Mouse (Mus musculus) kidney, embryonic 14.5 days (tissue): Measurements from ENCODE around the gene Cdc25b. TPM values are rescaled to one million over a fixed set of nuclear protein-coding genes. Genes with fewer than 3 reads are reported as not detected.

Experiments
- ATAC-seq: fragments of 200-750 bp; cut with Nextera tagmentation; 2 replicates; pipeline ENCODE4 v1.8.0; 2017; ENCODE audit warnings: moderate number of reproducible peaks, mild to moderate bottlenecking, moderate TSS enrichment, moderate library complexity; ENCODE audit not compliant: low FRiP score, low TSS enrichment
- H3K27ac ChIP-seq: fragments of 300-500 bp; sonication (generic); 2 replicates; pipeline ENCODE4 v1.5.1; 2014; ENCODE audit warnings: low read depth, mild to moderate bottlenecking, low read length, moderate library complexity, mixed read lengths
- H3K27me3 ChIP-seq: fragments of 300-500 bp; sonication (generic); 2 replicates; pipeline ENCODE4 v1.6.1; 2014; ENCODE audit warnings: mild to moderate bottlenecking, low read length; ENCODE audit not compliant: control insufficient read depth, insufficient read depth
- H3K36me3 ChIP-seq: fragments of 300-500 bp; sonication (generic); 2 replicates; pipeline ENCODE4 v1.6.1; 2014; ENCODE audit warnings: low read length, mixed read lengths; ENCODE audit not compliant: control insufficient read depth, insufficient read depth
- H3K4me1 ChIP-seq: fragments of 300-500 bp; sonication (generic); 2 replicates; pipeline ENCODE4 v1.6.1; 2014; ENCODE audit warnings: low read length, mixed read lengths; ENCODE audit not compliant: control insufficient read depth, insufficient read depth
- H3K4me2 ChIP-seq: fragments of 300-500 bp; sonication (generic); replicated peaks from 2 replicates; pipeline ENCODE4 v1.6.1; 2014; ENCODE audit warnings: low read depth, mild to moderate bottlenecking, low read length
- H3K4me3 ChIP-seq: fragments of 300-500 bp; sonication (generic); 2 replicates; pipeline ENCODE4 v1.5.1; 2014; ENCODE audit warnings: mild to moderate bottlenecking, low read length
- H3K9ac ChIP-seq: fragments of 300-500 bp; sonication (generic); 2 replicates; pipeline ENCODE4 v1.6.1; 2014; ENCODE audit warnings: low read depth, mild to moderate bottlenecking, low read length, moderate library complexity
- H3K9me3 ChIP-seq: fragments of 300-500 bp; sonication (generic); 2 replicates; pipeline ENCODE4 v1.6.1; 2016; ENCODE audit warnings: low read length; ENCODE audit not compliant: control insufficient read depth
- WGBS: fragments of 180-500 bp; shearing (Covaris S2); extraction: QIAGEN DNeasy Blood & Tissue Kit; methylation state at CpG from one replicate; pipeline ENCODE4 v1.1.7; 2014; 5-methylcytosine and 5-hydroxymethylcytosine counted together
- polyA plus RNA-seq: library from polyadenylated mRNA; unstranded; fragments of >200 nt; fragmentation: Nextera tagmentation; extraction: Ambion mirVana; gene quantifications from 2 replicates; pipeline ENCODE4 v1.2.1, GENCODE M21; 2014

The Cdc25b gene
- polyA plus RNA-seq, 1 experiment from 2014 or later = 55.7 TPM

- Histone ChIP-seq H3K36me3 (peaks cover 12% of the 10 kb centered on the region; the same call in 1 of the 2 replicates), H3K27ac (no peak overlapping the region; the same call in 1 of the 2 replicates), H3K9ac (peak overlapping the region; percentile 90), H3K27me3 (0 out of 2 replicates have a peak, but pooled peaks cover 5% of the 10 kb centered on the region), H3K4me2 (peak overlapping the region; percentile 97), H3K4me3 (peak overlapping the region; percentile 75), H3K4me1 (peaks cover 42% of the 10 kb centered on the region), H3K9me3 (no peaks in the 10 kb centered on the region)
- 32% methylated on average over 26 of the region's 26 CpGs for WGBS
- ATAC-seq = no peak
Measured at GRCm38 (mm10) chr2:131178828-131179245, 7.9 kb upstream of the Cdc25b start.

- peak overlapping the region; percentile 75 for H3K4me3 ChIP-seq
- WGBS = under 1% methylated on average over 61 of the region's 67 CpGs
Measured at GRCm38 (mm10) chr2:131179246-131179886, 7.4 kb upstream of the Cdc25b start.

GRCm38 (mm10) chr2:131179990-131180587 is 6.7 kb upstream of the Cdc25b start, which contains the start of gene Cenpb:
Cenpb (minus strand) TSS chr2:131180067.
- H3K4me2 ChIP-seq = peak within 1 kb of the TSS; percentile 97
- peak; percentile 87 for ATAC-seq
- peak within 1 kb of the TSS; percentile 90 for H3K9ac ChIP-seq
- no peaks in the 10 kb centered on the region for H3K9me3 ChIP-seq
- no peaks in the 10 kb centered on the region for H3K27me3 ChIP-seq
- peaks cover 12% of the 10 kb centered on the region; the same call in 1 of the 2 replicates for H3K36me3 ChIP-seq
- WGBS = 6% methylated on average over 24 of the region's 57 CpGs
- peaks cover 38% of the 10 kb centered on the region for H3K4me1 ChIP-seq
- H3K27ac ChIP-seq = peak within 1 kb of the TSS; percentile 78
- H3K4me3 ChIP-seq = peak within 1 kb of the TSS; percentile 75

More at GRCm38 (mm10) chr2:131179246-131179886, 7.4 kb upstream of the Cdc25b start:
- Histone ChIP-seq H3K4me2 (peak overlapping the region; percentile 97), H3K27me3 (no peaks in the 10 kb centered on the region), H3K9ac (peak overlapping the region; percentile 90), H3K4me1 (peaks cover 42% of the 10 kb centered on the region), H3K36me3 (peaks cover 12% of the 10 kb centered on the region; the same call in 1 of the 2 replicates), H3K9me3 (no peaks in the 10 kb centered on the region), H3K27ac (peak overlapping the region; percentile 65; the same call in 1 of the 2 replicates)
- peak; percentile 56 for ATAC-seq

- Histone ChIP-seq H3K36me3 (peaks cover 2% of the 10 kb centered on the region; the same call in 1 of the 2 replicates), H3K27me3 (peaks cover 3% of the 10 kb centered on the region; the same call in 1 of the 2 replicates), H3K4me2 (peak overlapping the region; percentile 82), H3K27ac (peak overlapping the region; percentile 38; the same call in 1 of the 2 replicates), H3K9ac (peak overlapping the region; percentile 68), H3K4me1 (peaks cover 37% of the 10 kb centered on the region), H3K9me3 (no peaks in the 10 kb centered on the region), H3K4me3 (peak overlapping the region; percentile 64)
- WGBS = 2% methylated on average over 14 of the region's 14 CpGs
- ATAC-seq = no peak
Measured at GRCm38 (mm10) chr2:131186343-131186742, 406 bp upstream of the Cdc25b start.

GRCm38 (mm10) chr2:131187602-131187922 is 813 bp downstream of the Cdc25b start:
- H3K4me1 ChIP-seq = peaks cover 38% of the 10 kb centered on the region
- peak overlapping the region; percentile 64 for H3K4me3 ChIP-seq
- peak overlapping the region; percentile 68 for H3K9ac ChIP-seq
- H3K4me2 ChIP-seq = peak overlapping the region; percentile 82
- peaks cover 9% of the 10 kb centered on the region for H3K36me3 ChIP-seq
- ATAC-seq = no peak
- H3K27me3 ChIP-seq = peaks cover 3% of the 10 kb centered on the region; the same call in 1 of the 2 replicates
- 25% methylated on average over 3 of the region's 3 CpGs for WGBS
- peak overlapping the region; percentile 38; the same call in 1 of the 2 replicates for H3K27ac ChIP-seq
- no peaks in the 10 kb centered on the region for H3K9me3 ChIP-seq

GRCm38 (mm10) chr2:131188311-131188710 is 1.6 kb downstream of the Cdc25b start:
- H3K4me2 ChIP-seq = peak overlapping the region; percentile 82; the same call in 1 of the 2 replicates

GRCm38 (mm10) chr2:131189521-131190309 is 3.0 kb downstream of the Cdc25b start:
- ATAC-seq = no peak
- 43% methylated on average over 5 of the region's 5 CpGs for whole genome bisulfite sequencing
- peaks cover 38% of the 10 kb centered on the region for H3K4me1 ChIP-seq

More at GRCm38 (mm10) chr2:131188311-131188710, 1.6 kb downstream of the Cdc25b start:
- Histone ChIP-seq H3K4me1 (peaks cover 38% of the 10 kb centered on the region), H3K9ac (no peak overlapping the region), H3K36me3 (peaks cover 17% of the 10 kb centered on the region), H3K27me3 (peaks cover 3% of the 10 kb centered on the region; the same call in 1 of the 2 replicates), H3K9me3 (no peaks in the 10 kb centered on the region), H3K4me3 (no peak overlapping the region), H3K27ac (no peak overlapping the region)
- 92% methylated on average over 5 of the region's 5 CpGs for WGBS
- ATAC-seq = no peak

GRCm38 (mm10) chr2:131190344-131191004 is 3.7 kb downstream of the Cdc25b start:
- H3K4me3 ChIP-seq = no peak overlapping the region
- no peak overlapping the region for H3K9ac ChIP-seq
- WGBS = 13% methylated on average over 10 of the region's 10 CpGs
- peak overlapping the region; percentile 66 for H3K27ac ChIP-seq
- H3K4me1 ChIP-seq = peaks cover 38% of the 10 kb centered on the region
- H3K36me3 ChIP-seq = peaks cover 39% of the 10 kb centered on the region
- peaks cover 3% of the 10 kb centered on the region; the same call in 1 of the 2 replicates for H3K27me3 ChIP-seq
- H3K4me2 ChIP-seq = peak overlapping the region; percentile 19; the same call in 1 of the 2 replicates
- H3K9me3 ChIP-seq = no peaks in the 10 kb centered on the region
- ATAC-seq = peak; percentile 60

More at GRCm38 (mm10) chr2:131189521-131190309, 3.0 kb downstream of the Cdc25b start:
- H3K27me3 ChIP-seq = peaks cover 3% of the 10 kb centered on the region; the same call in 1 of the 2 replicates
- H3K36me3 ChIP-seq = peaks cover 31% of the 10 kb centered on the region
- no peak overlapping the region for H3K9ac ChIP-seq
- H3K27ac ChIP-seq = peak overlapping the region; percentile 66; the same call in 1 of the 2 replicates
- H3K4me3 ChIP-seq = no peak overlapping the region
- 0 out of 2 replicates have a peak overlapping the region, but pooled peaks have one; percentile 15 for H3K4me2 ChIP-seq
- no peaks in the 10 kb centered on the region for H3K9me3 ChIP-seq
